Mouse (Mus musculus): Measurements from ENCODE around the gene Icam5.

DNA sequence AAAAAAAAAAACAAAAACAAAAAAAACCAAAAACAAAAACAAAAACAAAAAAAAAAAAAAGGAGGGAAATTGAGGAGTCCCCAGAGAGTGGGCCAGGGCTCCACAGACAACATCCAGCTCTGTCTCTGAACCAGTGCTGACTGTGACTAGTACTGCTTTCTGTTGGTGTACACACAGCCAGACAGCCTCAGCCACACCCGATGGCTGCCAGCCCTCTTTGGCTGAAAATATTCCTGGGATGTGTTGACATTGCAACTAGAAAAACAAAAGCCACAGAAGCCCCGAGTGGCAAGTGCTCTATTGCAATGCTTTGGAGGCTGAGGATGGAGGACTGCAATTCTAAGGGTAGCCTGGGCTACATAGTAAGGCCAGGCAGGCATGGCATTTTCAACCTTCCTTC, 21.5 kb upstream of the Icam5 start:
- no peak for TF ChIP-seq CTCF (IDR thresholded peaks at IDR 0.05; ENCODE audit: insufficient read depth, low read depth, low read length)
- no peak for TF ChIP-seq POLR2A (IDR thresholded peaks at IDR 0.05; ENCODE audit: insufficient read depth, low read depth, low read length)

Data from olfactory bulb, adult 2 months (tissue).